Mouse (Mus musculus) cortical plate, adult 2 months (tissue): Measurements from ENCODE around the gene Vipr2.

Experiments
- CTCF ChIP-seq: fragments of 200-500 bp; IDR thresholded peaks from 2 replicates; pipeline ENCODE4 v1.5.1; 2011; ENCODE audit warnings: mild to moderate bottlenecking, control low read depth, low read length; ENCODE audit not compliant: insufficient read depth; ENCODE audit errors: extremely low read depth
- POLR2A ChIP-seq: fragments of 200-500 bp; IDR thresholded peaks from 2 replicates; pipeline ENCODE4 v1.6.1; 2011; ENCODE audit warnings: mild to moderate bottlenecking, low read length, control low read depth; ENCODE audit not compliant: insufficient read depth; ENCODE audit errors: extremely low read depth

DNA sequence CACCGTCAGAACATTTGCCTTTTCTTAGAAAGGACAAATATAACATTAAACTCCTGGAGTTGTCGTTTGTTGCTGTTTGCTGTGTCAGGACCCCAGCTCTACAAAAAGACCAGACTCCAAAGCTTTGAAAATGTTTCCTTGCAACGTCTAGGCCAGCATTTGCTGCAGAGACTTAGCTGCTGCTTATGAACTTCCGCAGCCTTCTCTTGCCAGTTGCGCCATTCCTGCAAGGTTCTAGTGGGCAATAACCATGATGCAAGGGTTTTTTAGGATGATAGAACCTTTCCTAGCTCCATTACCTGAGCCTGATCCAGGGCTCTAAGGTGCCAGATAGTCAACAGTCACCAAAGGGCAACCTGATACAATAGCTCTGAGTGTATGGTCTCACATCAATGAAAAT lies 38.9 kb downstream of the Vipr2 start:
- TF ChIP-seq CTCF (no peak), POLR2A (no peak)
